Mouse (Mus musculus) testis, adult 2 months (tissue): Measurements from ENCODE around the gene Gcsam.

Experiments
- CTCF ChIP-seq: fragments of 200-500 bp; IDR thresholded peaks from 2 replicates; pipeline ENCODE4 v1.5.1; 2012; ENCODE audit warnings: low read depth, mild to moderate bottlenecking, inconsistent platforms, low read length, moderate library complexity; ENCODE audit not compliant: control insufficient read depth, insufficient read depth, insufficient replicate concordance
- POLR2A ChIP-seq: fragments of 200-500 bp; IDR thresholded peaks from 2 replicates; pipeline ENCODE4 v1.6.1; 2012; ENCODE audit warnings: low read depth, mild to moderate bottlenecking, inconsistent platforms, low read length, moderate library complexity; ENCODE audit not compliant: control insufficient read depth

- TF ChIP-seq CTCF (no peak), POLR2A (no peak)
Measured at GRCm38 (mm10) chr16:45666136-45666535, 56.0 kb downstream of the Gcsam start.
